Mouse (Mus musculus) kidney, adult 2 months (tissue): ENCODE results near the gene Lurap1.

Source experiments
- CTCF ChIP-seq: fragments of 200-500 bp; conservative IDR thresholded peaks from 2 replicates; pipeline ENCODE4 v1.5.1; 2011; ENCODE audit warnings: low read depth, mild to moderate bottlenecking, control low read depth, low read length, moderate library complexity, mixed read lengths; ENCODE audit not compliant: insufficient read depth, insufficient read length
- POLR2A ChIP-seq: fragments of 200-500 bp; IDR thresholded peaks from one replicate; pipeline ENCODE4 v1.6.1; 2011; ENCODE audit warnings: low read depth, low read length, control low read depth

DNA sequence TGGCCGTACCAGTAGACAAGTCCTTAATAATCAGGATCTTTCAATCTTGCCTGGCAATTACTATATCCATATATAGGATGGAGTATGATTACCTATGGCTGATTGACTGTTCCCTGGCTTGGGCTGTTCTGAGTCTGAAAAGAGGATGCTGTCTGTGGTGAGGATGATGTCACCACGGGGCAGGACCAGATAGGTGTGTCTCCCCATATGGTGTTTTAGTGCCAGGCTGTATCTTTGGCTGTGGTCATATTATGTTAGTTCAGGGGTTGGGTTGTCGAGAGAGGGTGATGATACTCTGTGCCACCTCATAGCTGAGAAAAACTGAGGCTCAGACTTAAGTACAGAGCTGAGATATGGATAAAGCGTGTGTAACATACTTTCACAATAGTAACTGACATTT is 33.9 kb upstream of the Lurap1 start:
- TF ChIP-seq CTCF (no peak), POLR2A (no peak)
